Mouse (Mus musculus) brown adipose tissue, adult 24 weeks (tissue): ENCODE data around the gene Myadm. TPM values are rescaled to one million over a fixed set of nuclear protein-coding genes. Genes with fewer than 3 reads are reported as not detected.

Experiments
- H3K27ac ChIP-seq: fragments of 200-500 bp; replicated peaks from 2 replicates; pipeline ENCODE4 v1.5.1; 2012; ENCODE audit warnings: low read depth, mild to moderate bottlenecking, low read length
- H3K4me1 ChIP-seq: fragments of 200-500 bp; 2 replicates; pipeline ENCODE4 v1.6.1; 2012; ENCODE audit warnings: low read length, mixed read lengths; ENCODE audit not compliant: control insufficient read depth, insufficient read depth, insufficient read length
- H3K4me3 ChIP-seq: fragments of 200-500 bp; 2 replicates; pipeline ENCODE4 v1.5.1; 2012; ENCODE audit warnings: low read depth, mild to moderate bottlenecking, low read length, moderate library complexity; ENCODE audit not compliant: insufficient read depth
- polyA plus RNA-seq: library from polyadenylated mRNA; stranded (reverse); fragments of >200 nt; gene quantifications from 2 replicates; pipeline ENCODE4 v1.2.4, GENCODE M21; 2012; ENCODE audit not compliant: missing spikeins, insufficient read depth, insufficient read length

Myadm gene
- polyA plus RNA-seq, 1 experiment = 52.3 TPM

DNA sequence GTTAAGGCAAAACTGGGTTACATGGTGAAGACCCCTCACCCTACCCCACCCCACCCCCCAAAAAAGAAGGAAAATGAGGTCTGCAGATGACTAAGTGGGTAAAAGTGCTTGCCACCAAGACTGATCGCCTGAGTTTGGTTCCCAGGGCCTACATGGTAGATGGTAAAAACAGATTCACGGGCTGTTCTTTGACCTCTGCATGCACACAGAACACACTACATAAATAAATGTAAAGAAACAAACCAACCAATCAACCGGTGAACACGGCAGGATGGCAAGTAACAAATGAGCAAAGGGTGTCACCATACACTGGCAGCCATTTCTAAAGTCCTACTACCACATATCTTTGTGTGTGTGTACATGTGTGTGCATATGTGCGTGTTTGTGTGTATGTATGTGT is 59.4 kb downstream of the Myadm start:
- no peak overlapping the region for H3K27ac ChIP-seq
- no peak overlapping the region for H3K4me3 ChIP-seq
- H3K4me1 ChIP-seq = no peaks in the 10 kb centered on the region

DNA sequence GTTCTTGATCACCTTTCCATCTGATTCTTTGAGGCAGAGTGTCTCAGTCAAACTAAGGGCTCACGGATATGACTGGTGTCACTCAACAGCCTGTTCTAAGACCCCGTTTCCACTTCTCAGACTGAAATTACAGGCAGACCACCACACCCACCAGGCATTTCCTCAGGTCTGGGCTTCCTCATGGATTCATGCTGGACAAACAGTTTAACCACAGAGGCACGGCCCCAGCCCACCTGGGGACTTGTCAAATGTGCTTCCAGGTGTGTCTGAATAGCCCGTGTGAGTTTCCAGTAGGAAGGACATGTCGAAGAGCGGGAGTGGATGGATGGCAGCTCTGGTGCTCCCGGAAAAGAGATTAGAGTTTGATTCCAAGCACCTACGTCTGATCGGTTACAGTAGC is 60.9 kb downstream of the Myadm start:
- no peak overlapping the region for H3K27ac ChIP-seq
- no peak overlapping the region for H3K4me3 ChIP-seq
- no peaks in the 10 kb centered on the region for H3K4me1 ChIP-seq

Other genes starting within 250 kb of the Myadm start
- gene AU018091, start 119.9 kb upstream of the Myadm start, polyA plus RNA-seq = not detected in 2 replicates
- not detected in 2 replicates for gene Nlrp12, start 39.3 kb upstream of the Myadm start, polyA plus RNA-seq
- gene Prkcg, start 99 bp downstream of the Myadm start, polyA plus RNA-seq = 1.4 and 2.9 TPM in 2 replicates
- gene Cacng7, start 43.9 kb downstream of the Myadm start, polyA plus RNA-seq = 3.4 and 3.6 TPM in 2 replicates
- not detected in 2 replicates for gene Cacng8, start 101.6 kb downstream of the Myadm start, polyA plus RNA-seq
- 0.52 and 2.5 TPM in 2 replicates for gene Cacng6, start 135.1 kb downstream of the Myadm start, polyA plus RNA-seq
- gene Tarm1, start 213.5 kb downstream of the Myadm start, polyA plus RNA-seq = 1.8 and 4.6 TPM in 2 replicates